Mouse (Mus musculus) ES-E14 (cell line): ENCODE measurements around the gene Dpysl4. TPM values are rescaled to one million over a fixed set of nuclear protein-coding genes. Genes with fewer than 3 reads are reported as not detected.
A peak's percentile ranks its signal among the peaks of the same experiment; 100 is the strongest.

Experiments
- DNase-seq: peaks from one replicate; pipeline ENCODE4 v3.0.0-alpha.2; 2013; ENCODE audit warnings: low read depth, low spot score
- H3K27ac ChIP-seq: 2 replicates; pipeline ENCODE4 v1.5.1; 2012; ENCODE audit warnings: low read depth, mild to moderate bottlenecking, low read length, moderate library complexity, mixed read lengths; ENCODE audit not compliant: poor library complexity, insufficient read depth, severe bottlenecking
- H3K36me3 ChIP-seq: 2 replicates; pipeline ENCODE4 v1.6.1; 2012; ENCODE audit warnings: mild to moderate bottlenecking, low read length, moderate library complexity, mixed read lengths; ENCODE audit not compliant: control insufficient read depth, poor library complexity, insufficient read depth, severe bottlenecking
- H3K4me1 ChIP-seq, 2 experiments: fragments of 150-350 bp in 1 of 2; sonication (generic) in 1 of 2; 2 replicates each; pipeline ENCODE4 v1.6.1; 2012; ENCODE audit warnings: low read length in 2 of 2, mild to moderate bottlenecking in 1 of 2, mixed read lengths in 1 of 2; ENCODE audit not compliant: control insufficient read depth in 2 of 2, insufficient read depth in 2 of 2, poor library complexity in 1 of 2
- H3K4me3 ChIP-seq, 2 experiments: fragments of 150-350 bp in 1 of 2; sonication (generic) in 1 of 2; 2 replicates each; pipeline ENCODE4 v1.5.1; 2012; ENCODE audit warnings: low read length in 2 of 2, low read depth in 1 of 2, mild to moderate bottlenecking in 1 of 2, mixed read lengths in 1 of 2; ENCODE audit not compliant: insufficient read depth in 1 of 2, poor library complexity in 1 of 2, severe bottlenecking in 1 of 2
- H3K9ac ChIP-seq: 2 replicates; pipeline ENCODE4 v1.6.1; 2012; ENCODE audit warnings: low read depth, mild to moderate bottlenecking, low read length, mixed read lengths; ENCODE audit not compliant: poor library complexity, insufficient read depth, severe bottlenecking
- H3K9me3 ChIP-seq: fragments of 150-350 bp; sonication (generic); 2 replicates; pipeline ENCODE4 v1.6.1; 2012; ENCODE audit warnings: low read depth, mild to moderate bottlenecking, low read length; ENCODE audit not compliant: control insufficient read depth, insufficient read depth
- CHD2 ChIP-seq: IDR thresholded peaks from 2 replicates; pipeline ENCODE4 v1.6.1; 2014; ENCODE audit warnings: mild to moderate bottlenecking, low read depth, low read length, inconsistent platforms
- HCFC1 ChIP-seq: IDR thresholded peaks from 2 replicates; pipeline ENCODE4 v1.6.1; 2012; ENCODE audit warnings: low read length, inconsistent platforms, borderline replicate concordance; ENCODE audit not compliant: insufficient read depth
- MAFK ChIP-seq: IDR thresholded peaks from 2 replicates; pipeline ENCODE4 v1.6.1; 2014; ENCODE audit warnings: mild to moderate bottlenecking, low read depth, low read length, inconsistent platforms; ENCODE audit not compliant: insufficient read depth
- ZC3H11A ChIP-seq: IDR thresholded peaks from 2 replicates; pipeline ENCODE4 v1.6.1; 2012; ENCODE audit warnings: low read depth, mild to moderate bottlenecking, inconsistent platforms, low read length, borderline replicate concordance
- ZNF384 ChIP-seq: IDR thresholded peaks from 2 replicates; pipeline ENCODE4 v1.6.1; 2012; ENCODE audit warnings: low read depth, low read length, inconsistent platforms
- in situ Hi-C, 2 experiments: fragments of 600-800 bp; cut with MboI; formaldehyde crosslinking; loops; one replicate each; pipeline ENCODE4 v1.15.1; 2025; ENCODE audit warnings: low sequenced_read_pairs in 2 of 2, inconsistent platforms in 1 of 2; ENCODE audit not compliant: unreplicated experiment in 2 of 2
- total RNA-seq: library from RNA; depleted of rRNA; stranded (reverse); fragments of 300-350 nt; gene quantifications from 2 replicates; pipeline ENCODE4 v1.2.3, GENCODE M21; 2012

The Dpysl4 gene
- total RNA-seq, 1 experiment = 4.5 TPM

DNA sequence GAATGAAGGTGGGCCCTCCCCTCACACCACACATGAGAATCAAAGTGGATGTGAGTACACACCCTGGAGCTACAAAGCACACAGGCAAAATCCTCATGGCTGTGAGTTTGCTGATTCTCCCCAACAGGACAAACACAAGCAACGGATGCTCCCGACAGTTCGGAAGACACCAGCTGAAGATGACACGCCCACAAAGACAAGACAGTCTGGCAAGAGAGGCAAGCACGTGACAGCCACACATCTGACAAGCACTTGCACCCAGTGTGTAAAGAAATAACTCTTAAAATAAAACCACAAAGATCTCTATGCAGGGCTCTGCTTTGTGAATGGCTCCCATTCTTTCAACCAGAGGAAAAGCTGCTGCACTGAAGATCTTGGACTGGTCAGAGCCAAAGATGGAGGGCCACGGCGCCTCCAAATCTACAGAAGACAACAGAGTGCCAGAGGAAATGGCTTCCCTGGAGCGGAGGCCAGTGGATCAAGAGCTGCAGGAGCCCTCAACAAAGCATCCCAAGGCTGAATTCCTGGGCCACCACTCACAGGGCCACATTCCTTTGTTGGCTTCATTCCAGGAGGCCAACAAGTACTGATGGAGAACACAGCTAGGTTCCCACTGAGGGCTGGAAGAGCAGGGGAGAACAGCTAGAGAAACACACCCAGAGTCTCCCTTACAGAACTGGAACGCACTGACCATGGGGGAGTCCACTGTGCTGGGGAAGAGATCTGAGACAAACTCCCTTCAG lies 22.3 kb downstream of the Dpysl4 start:
- H3K4me1 ChIP-seq = no peaks in the 10 kb centered on the region
- no peaks in the 10 kb centered on the region for H3K36me3 ChIP-seq
- TF ChIP-seq CHD2 = no peak
- TF ChIP-seq MAFK = no peak
- no peak for TF ChIP-seq HCFC1
- TF ChIP-seq ZNF384 = no peak
- TF ChIP-seq ZC3H11A = no peak
- no peaks in the 10 kb centered on the region for H3K9me3 ChIP-seq
- in situ Hi-C loops = no loop called here
- no peak for DNase-seq
- no peak overlapping the region for H3K4me3 ChIP-seq
- no peak overlapping the region for H3K27ac ChIP-seq
- H3K9ac ChIP-seq = no peak overlapping the region

DNA sequence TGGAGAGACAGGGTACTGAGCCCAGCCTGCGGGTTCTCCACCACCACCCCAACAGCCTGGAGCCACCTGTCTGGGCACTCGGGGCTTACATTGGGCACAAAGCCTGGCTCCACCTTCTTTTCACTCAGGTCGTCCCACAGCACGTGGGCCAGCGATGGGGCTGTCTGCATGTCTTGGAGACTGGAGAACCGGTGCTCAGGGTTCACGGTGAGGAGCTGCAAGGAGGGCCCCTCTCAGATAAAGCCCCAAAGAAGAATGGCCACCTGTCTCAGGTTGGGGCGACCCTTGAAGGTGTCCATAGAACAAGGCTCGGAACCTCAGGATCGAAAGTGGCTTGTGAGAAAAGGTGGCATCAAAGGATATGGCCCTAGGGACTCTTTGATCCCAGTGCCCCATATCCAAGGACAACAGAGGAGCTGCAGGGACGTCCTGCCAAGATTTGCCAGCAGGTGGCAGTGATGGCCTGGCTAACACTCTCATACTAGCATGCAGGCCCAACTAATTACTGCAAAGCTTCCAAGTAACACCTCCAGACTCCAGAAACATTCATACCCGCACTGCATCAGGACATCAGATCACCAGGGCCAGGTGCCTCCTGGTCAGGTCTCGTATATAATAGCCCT lies 33.5 kb downstream of the Dpysl4 start:
- DNase-seq = peak; percentile 54
- TF ChIP-seq HCFC1 = no peak
- TF ChIP-seq ZC3H11A = peak; percentile 89; the same call in 1 of the 2 replicates
- H3K36me3 ChIP-seq = no peaks in the 10 kb centered on the region
- in situ Hi-C loops = loop anchor here in 1 of 2 experiments (10.0 kb wide), 1 partner anchor 76 kb away; no protein-coding TSS in a partner anchor
- H3K4me1 ChIP-seq = no peaks in the 10 kb centered on the region
- no peaks in the 10 kb centered on the region for H3K9me3 ChIP-seq
- no peak overlapping the region for H3K4me3 ChIP-seq
- H3K9ac ChIP-seq = no peak overlapping the region
- H3K27ac ChIP-seq = no peak overlapping the region

DNA sequence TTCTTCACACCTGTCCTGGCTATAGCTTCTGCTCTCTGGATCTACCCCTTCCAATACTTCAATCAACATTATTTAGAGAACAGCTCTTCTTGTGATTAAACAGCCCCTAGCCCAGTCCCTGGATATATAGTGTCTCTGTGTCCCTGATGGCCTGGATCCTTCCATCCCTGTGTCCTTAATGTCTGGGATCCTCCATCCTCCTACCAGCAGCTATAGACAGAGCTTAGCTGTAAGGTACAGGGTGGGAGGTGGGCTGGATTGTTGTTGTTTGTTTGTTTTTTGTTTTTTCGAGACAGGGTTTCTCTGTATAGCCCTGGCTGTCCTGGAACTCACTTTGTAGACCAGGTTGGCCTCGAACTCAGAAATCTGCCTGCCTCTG lies 34.0 kb downstream of the Dpysl4 start:
- TF ChIP-seq HCFC1 (no peak), ZNF384 (no peak)
- in situ Hi-C loops = loop anchor here in 1 of 2 experiments (10.0 kb wide), 1 partner anchor 75 kb away; no protein-coding TSS in a partner anchor
- H3K9ac ChIP-seq = no peak overlapping the region

DNA sequence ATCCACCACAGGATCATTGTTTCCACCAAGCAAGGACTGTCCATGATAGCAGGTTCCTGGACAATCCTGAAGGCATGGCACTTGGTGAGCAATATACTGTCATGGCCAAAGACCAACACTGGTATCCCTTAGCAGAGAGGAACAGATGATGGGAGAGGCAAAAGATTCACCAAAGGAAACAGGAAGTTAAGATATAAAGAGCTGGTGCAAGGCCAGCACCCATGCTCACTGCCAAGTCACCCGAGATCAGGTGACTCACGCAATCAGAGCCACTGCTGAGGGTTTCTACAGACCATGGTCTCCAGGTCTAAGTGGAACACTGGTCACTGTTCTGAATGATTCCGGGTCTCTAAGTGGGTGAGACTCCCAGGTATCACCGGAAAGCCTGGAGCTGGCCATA lies 40.1 kb downstream of the Dpysl4 start:
- no peak for DNase-seq

More for the DNA sequence above, 34.0 kb downstream of the Dpysl4 start:
- no peaks in the 10 kb centered on the region for H3K4me1 ChIP-seq
- no peaks in the 10 kb centered on the region for H3K36me3 ChIP-seq
- no peak overlapping the region for H3K4me3 ChIP-seq
- H3K27ac ChIP-seq = no peak overlapping the region
- no peak for DNase-seq
- H3K9me3 ChIP-seq = no peaks in the 10 kb centered on the region

More for the DNA sequence above, 40.1 kb downstream of the Dpysl4 start:
- TF ChIP-seq ZNF384 = no peak
- no peak for TF ChIP-seq CHD2
- no peak for TF ChIP-seq HCFC1
- TF ChIP-seq ZC3H11A = no peak
- TF ChIP-seq MAFK = no peak
- no peak overlapping the region for H3K27ac ChIP-seq
- H3K4me3 ChIP-seq = no peak overlapping the region
- H3K4me1 ChIP-seq = no peaks in the 10 kb centered on the region
- no peaks in the 10 kb centered on the region for H3K36me3 ChIP-seq
- no peaks in the 10 kb centered on the region for H3K9me3 ChIP-seq
- in situ Hi-C loops = no loop called here
- no peak overlapping the region for H3K9ac ChIP-seq
